Mouse (Mus musculus) left cerebral cortex, postnatal 10 days (tissue): ENCODE measurements around the gene Angel1. TPM values are rescaled to one million over a fixed set of nuclear protein-coding genes. Genes with fewer than 3 reads are reported as not detected.

Experiments used
- DNase-seq, 2 experiments: peaks; one replicate each; pipeline ENCODE4 v3.0.0; 2021 to 2022; ENCODE audit warnings: low spot score in 2 of 2, mixed read lengths in 1 of 2; ENCODE audit errors: extremely low spot score in 1 of 2
- intact Hi-C: fragments of 180-260 bp; cut with DNase I; formaldehyde crosslinking; loops from one replicate; pipeline ENCODE4 v1.15.1; 2025
- total RNA-seq, 2 experiments: library from RNA; stranded (reverse); gene quantifications; 2 replicates each; pipeline ENCODE4 v1.2.3; 2021

Angel1 gene
- 1 to 10 TPM; 9.0 to 9.8 TPM for total RNA-seq

DNA sequence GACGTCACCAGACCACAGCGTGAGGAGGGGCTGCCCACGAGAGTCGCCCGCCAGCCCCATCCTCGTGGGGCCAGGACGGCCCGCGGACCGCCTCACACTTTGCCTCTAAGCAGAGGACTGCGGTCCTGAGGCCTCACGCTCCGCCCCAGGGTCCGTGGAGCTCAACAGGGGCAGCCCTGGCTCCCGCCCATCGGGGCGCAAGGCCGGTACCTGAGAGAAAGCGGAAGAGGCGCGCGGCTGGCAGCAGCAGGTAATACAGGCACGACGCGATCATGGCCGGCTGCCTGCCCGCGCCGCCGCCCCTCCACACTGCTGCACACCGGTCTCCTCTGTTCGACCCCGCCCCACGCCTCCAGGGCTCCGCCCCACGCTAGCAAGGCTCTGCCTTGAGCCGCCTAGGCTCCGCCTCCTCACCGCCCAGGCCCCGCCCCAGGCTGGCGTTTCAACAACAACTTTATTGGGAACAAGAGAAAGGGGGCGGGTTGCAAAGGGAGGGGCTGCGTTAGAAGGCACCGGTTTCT is at the start of gene Angel1:
Gene Angel1 (minus strand): TSS at position 341 of the 521 bp plus-strand sequence.
- intact Hi-C loops = no loop called here

GRCm38 (mm10) chr12:86775561-86776280 is 49.5 kb upstream of the Angel1 start:
- intact Hi-C loops = no loop called here

More for the DNA sequence above, at the start of gene Angel1:
- peak; percentile 92 to 99 for DNase-seq

GRCm38 (mm10) chr12:86772551-86772950 is 46.3 kb upstream of the Angel1 start:
- intact Hi-C loops = no loop called here
- no peak for DNase-seq

More at GRCm38 (mm10) chr12:86775561-86776280, 49.5 kb upstream of the Angel1 start:
- DNase-seq = peak in 1 of 2 experiments; percentile 33

- DNase-seq = peak; percentile 94 to 95
- intact Hi-C loops = no loop called here
Observed at GRCm38 (mm10) chr12:86771823-86772427, 45.7 kb upstream of the Angel1 start.

DNA sequence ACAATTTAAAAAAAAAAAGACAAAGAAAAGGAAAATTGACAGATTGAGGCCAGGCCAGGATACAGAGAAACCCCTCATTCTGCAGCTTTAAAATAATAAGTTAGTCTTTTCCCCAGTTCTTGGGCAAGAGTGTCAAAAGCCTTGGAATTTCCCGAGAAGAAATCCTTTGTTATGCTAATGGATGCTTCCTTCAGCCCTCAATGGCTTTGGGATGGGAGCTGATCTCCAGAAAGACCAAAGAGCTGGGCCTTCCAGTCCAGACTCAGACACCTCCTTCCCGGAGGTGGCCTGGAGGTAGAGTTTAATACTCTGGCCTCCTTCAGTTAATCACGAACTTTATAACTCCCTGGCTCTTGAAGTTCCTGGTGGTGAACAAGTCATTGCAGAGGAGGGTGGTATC is 44.7 kb upstream of the Angel1 start:
- intact Hi-C loops = no loop called here
- DNase-seq = peak in 1 of 2 experiments; percentile 17

- DNase-seq = peak; percentile 31 to 87
- intact Hi-C loops = no loop called here
Observed at GRCm38 (mm10) chr12:86770261-86770670, 44.0 kb upstream of the Angel1 start.

DNA sequence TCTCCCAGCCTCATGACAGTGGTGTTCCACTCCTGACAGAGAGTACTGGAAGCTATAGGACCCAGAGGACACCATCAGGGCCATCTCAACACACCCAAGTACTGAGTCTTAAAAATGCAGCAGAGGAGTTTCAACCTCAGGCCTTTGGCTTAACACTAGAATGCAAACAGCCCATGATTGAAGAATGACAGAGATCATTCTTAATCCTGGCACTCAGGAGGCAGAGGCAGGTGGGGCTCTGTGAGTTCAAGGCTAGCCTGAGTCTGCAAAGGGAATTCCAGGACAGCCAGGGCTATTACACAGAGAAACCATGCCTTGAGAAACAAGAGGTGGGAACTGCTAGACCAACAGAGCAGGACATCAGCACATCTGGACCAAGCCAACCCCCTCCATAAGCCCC is 43.6 kb upstream of the Angel1 start:
- no peak for DNase-seq
- intact Hi-C loops = loop anchor here (5.0 kb wide), 1 partner anchor 282 kb away; no protein-coding TSS in a partner anchor

- intact Hi-C loops = loop anchor here (5.0 kb wide), 1 partner anchor 283 kb away; no protein-coding TSS in a partner anchor
- peak; percentile 77 to 84 for DNase-seq
Observed at GRCm38 (mm10) chr12:86768986-86769580, 42.8 kb upstream of the Angel1 start.

DNA sequence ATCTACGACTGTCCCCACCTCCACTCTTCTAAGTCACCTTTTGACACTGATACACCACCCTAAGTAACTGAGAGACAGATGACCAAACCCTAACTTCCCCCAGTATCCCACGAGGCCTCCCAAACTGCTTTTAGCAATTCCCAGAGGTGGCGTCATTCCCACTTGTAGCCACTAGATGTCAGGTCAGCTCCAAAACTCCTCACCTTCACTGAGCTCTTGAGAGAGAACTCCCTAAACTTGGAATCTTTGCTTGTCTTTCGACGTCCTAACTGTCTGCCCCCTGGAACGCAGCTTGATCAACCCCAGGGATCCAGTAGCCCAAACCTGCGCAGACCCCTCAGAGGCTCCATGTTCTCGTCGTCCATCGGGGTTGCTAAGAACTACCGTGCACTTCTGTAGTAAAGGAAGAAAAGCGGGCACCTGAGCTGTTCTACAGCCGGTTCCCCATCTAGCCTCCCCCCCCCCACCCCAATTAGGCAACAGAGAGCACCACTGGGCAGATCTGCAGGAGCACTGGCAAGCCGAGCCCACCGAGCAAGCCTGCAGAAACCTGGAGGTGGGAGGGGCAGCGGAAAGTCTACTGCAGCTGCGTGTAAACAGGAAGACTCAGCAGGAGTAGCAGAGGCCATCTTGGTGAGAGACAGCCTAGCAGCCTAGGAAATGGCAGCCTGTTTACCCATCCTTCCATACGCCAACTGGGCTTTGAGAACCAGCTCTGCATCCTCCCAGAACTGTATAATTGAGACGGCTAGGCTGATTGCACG is 41.8 kb upstream of the Angel1 start:
- intact Hi-C loops = loop anchor here (5.0 kb wide), 1 partner anchor 284 kb away; no protein-coding TSS in a partner anchor
- peak; percentile 52 to 56 for DNase-seq

DNA sequence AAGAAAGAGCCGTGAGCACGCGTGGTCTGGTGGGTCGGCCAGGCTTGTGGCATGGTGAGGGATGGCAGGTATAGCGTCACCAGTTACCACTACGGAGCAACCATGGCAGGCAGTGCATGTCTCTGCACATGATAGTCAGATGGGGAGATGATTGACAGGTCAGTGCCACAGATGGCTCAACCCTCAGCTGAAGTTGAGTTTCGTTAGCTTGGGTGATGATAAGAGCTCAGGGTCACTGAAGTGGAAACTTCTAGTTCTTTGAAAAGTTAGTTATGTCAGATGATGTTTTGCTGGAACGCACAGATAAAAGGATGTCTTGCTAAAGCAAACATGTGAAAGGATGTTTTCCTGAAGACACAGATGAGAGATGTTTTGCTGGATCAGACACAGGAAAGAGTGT is 40.2 kb upstream of the Angel1 start:
- intact Hi-C loops = loop anchor here (5.0 kb wide), 1 partner anchor 286 kb away; no protein-coding TSS in a partner anchor
- no peak for DNase-seq

GRCm38 (mm10) chr12:86764060-86764459 is 37.8 kb upstream of the Angel1 start:
- intact Hi-C loops = no loop called here
- no peak for DNase-seq

DNA sequence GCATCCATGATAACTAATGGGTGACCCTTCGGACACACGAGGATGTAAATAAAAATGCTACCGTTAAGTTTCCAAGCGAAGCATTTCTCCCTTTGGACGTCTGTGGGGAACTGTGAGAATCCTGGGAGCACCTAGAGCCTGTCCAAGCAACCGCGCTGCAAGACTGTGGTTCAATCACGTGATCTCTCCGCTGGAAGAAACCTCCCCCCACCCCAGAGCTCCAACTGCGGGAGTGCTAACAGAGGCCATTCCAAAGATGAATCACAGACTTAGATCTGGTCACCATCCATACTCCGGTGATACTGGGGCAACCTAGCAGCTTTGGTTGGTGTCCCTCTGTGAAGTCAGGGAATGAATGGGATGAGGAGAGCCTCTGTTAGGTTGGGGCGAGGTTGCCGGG is 34.8 kb upstream of the Angel1 start:
- intact Hi-C loops = no loop called here
- no peak for DNase-seq

DNA sequence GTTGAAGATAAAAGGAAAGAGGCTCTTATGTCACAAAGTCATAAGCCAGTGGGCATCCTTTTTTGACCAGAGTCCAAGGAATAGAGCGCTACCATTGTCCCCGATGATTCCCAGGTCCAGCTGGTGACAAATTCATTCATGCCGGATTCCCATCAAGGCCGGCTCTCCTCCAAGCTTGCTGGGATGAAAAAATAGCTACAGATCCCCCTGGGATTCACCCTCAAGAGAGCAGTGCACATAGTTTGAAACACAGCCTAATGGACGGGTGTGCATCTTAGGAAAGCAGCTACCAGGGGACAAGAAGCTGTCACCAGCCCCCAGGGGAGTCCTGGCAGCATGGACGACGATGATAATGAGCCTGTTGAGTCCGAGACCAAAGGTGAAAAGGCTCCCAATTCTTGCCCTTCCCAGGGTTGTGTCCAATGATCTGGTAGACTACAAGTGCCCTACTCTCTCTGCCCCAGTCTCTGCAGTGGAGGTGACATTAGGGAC is 8.1 kb upstream of the Angel1 start, which contains the start of gene Lrrc74a:
Gene Lrrc74a (plus strand): TSS at position 51 of the 492 bp plus-strand sequence.
- intact Hi-C loops = no loop called here
- DNase-seq = no peak

GRCm38 (mm10) chr12:86725706-86726105 is 554 bp downstream of the Angel1 start:
- peak in 1 of 2 experiments; percentile 42 for DNase-seq
- intact Hi-C loops = no loop called here

- no peak for DNase-seq
- intact Hi-C loops = no loop called here
Observed at GRCm38 (mm10) chr12:86724300-86724699, 2.0 kb downstream of the Angel1 start.

DNA sequence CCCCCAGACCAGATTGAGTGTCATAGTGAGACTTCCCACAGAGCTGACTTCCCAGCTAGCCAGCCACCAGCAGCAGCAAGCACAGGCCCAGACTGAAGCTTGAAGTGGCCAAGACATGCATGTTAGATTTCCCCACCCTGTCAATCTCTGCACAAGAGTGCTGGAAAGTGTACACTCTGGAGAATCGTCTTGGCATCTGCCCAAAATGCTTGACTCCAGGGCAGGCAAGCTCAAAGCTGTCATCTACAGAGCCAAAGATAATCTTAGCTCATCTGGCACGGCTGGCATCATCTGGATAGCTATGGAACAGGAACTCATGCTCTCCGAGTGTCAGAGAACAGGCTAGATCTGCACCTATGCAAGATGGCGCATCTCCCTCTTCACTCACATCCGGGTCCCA is 4.8 kb downstream of the Angel1 start:
- intact Hi-C loops = no loop called here
- DNase-seq = no peak

- intact Hi-C loops = no loop called here
- no peak for DNase-seq
Observed at GRCm38 (mm10) chr12:86719961-86720639, 6.2 kb downstream of the Angel1 start.

DNA sequence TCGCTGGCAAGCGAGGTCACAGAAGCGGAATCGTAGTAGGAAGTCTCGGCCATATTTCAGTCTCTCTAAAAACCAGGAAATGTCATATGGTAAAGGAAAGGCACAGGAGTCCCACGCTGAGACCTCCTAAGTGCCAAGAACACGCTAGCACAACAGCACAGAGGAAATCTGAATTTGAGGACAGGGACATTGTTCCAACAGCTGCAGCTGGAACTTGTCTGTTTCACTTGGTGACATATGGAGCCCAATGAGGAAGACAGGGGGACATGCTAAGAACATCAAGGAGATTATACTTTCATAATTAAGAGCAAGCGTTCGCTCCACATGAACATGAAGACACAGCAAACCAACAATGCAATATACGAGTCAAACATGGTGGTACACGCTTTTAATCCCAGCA is 9.3 kb downstream of the Angel1 start:
- intact Hi-C loops = no loop called here
- DNase-seq = no peak
